Mouse (Mus musculus): ENCODE results near the gene Cep135. TPM values are rescaled to one million over a fixed set of nuclear protein-coding genes. Genes with fewer than 3 reads are reported as not detected.

Gene Cep135
- polyA plus RNA-seq, 1 experiment from 2014 or later: 6.8 TPM

GRCm38 (mm10) chr5:76656212-76656611 lies 67.7 kb downstream of the Cep135 start, which contains the start of gene C530008M17Rik:
Gene C530008M17Rik (plus strand): TSS chr5:76656512.
- no peaks in the 10 kb centered on the region for H3K27me3 ChIP-seq (replicated peaks; ENCODE audit: control insufficient read depth, insufficient read depth, low read length)
- H3K9ac ChIP-seq (ENCODE audit: low read depth, low read length): peak within 1 kb of the TSS; percentile 80
- peak within 1 kb of the TSS; percentile 84; the same call in 1 of the 2 replicates for H3K27ac ChIP-seq (replicated peaks; ENCODE audit: low read depth, low read length)
- H3K4me2 ChIP-seq (ENCODE audit: low read depth, low read length): peak within 1 kb of the TSS; percentile 93
- ATAC-seq (ENCODE audit: low read depth) (no peak), DNase-seq (ENCODE audit: low spot score) (peak; percentile 35)
- H3K9me3 ChIP-seq (ENCODE audit: control insufficient read depth, low read length): no peaks in the 10 kb centered on the region
- 80% methylated on average over 2 of the region's 2 CpGs for WGBS
- H3K4me3 ChIP-seq (ENCODE audit: low read depth, low read length): peak within 1 kb of the TSS; percentile 81
- no peaks in the 10 kb centered on the region for H3K36me3 ChIP-seq (ENCODE audit: control insufficient read depth, insufficient read depth, low read length)
- H3K4me1 ChIP-seq (ENCODE audit: control insufficient read depth, insufficient read depth, low read length): no peaks in the 10 kb centered on the region

DNA sequence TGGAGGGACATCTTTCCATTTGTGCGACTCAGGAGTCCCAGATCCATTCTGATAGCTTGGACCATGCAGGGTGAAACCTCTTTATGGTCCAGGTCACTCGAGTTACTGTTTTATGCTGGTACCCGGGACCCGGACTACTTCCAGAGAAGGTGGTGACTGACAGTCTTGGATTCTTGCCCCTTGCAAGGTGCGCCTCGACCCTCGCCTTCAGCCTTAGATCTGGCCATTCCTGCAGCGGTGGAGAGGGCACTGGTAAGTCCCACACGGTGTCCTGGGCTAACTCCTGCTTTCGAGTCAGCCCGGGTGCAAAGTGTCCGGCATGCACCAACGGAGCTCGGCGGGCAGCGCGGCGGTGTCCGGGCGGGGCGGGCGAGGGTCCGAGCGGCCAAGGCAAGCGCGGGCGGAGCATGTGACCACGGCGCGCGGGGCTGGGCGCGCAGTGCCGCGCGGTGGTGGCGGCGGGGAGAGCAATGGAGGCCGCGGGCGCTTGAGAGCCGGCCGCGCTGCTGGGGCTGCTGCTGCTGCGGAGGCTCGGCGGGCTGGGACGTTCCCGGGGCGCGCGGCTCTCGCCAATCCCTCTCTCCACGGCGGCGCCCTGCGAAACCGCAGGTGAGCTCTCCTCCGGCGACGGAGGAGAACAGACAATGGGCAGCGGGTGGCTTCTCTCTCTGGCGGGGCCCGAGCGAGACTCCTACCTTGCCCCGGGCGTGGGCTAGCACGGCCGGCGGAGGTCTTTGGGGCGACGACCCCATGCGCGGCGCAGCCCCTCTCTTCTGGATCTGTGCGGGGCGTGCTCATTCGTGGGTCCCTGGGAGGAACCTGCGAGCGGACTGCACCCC lies 69.0 kb downstream of the Cep135 start:
- Histone ChIP-seq H3K9me3 (ENCODE audit: control insufficient read depth, low read length) (no peaks in the 10 kb centered on the region), H3K9ac (ENCODE audit: low read depth, low read length) (peak overlapping the region; percentile 80), H3K4me1 (ENCODE audit: control insufficient read depth, insufficient read depth, low read length) (no peaks in the 10 kb centered on the region), H3K4me3 (ENCODE audit: low read depth, low read length) (peak overlapping the region; percentile 81), H3K4me2 (ENCODE audit: low read depth, low read length) (peak overlapping the region; percentile 93), H3K27ac (replicated peaks; ENCODE audit: low read depth, low read length) (peak overlapping the region; percentile 84), H3K36me3 (ENCODE audit: control insufficient read depth, insufficient read depth, low read length) (no peaks in the 10 kb centered on the region), H3K27me3 (replicated peaks; ENCODE audit: control insufficient read depth, insufficient read depth, low read length) (no peaks in the 10 kb centered on the region)
- peak; percentile 91 for ATAC-seq (ENCODE audit: low read depth)
- peak; percentile 81 for DNase-seq (ENCODE audit: low spot score)
- under 1% methylated on average over 27 of the region's 80 CpGs for WGBS

DNA sequence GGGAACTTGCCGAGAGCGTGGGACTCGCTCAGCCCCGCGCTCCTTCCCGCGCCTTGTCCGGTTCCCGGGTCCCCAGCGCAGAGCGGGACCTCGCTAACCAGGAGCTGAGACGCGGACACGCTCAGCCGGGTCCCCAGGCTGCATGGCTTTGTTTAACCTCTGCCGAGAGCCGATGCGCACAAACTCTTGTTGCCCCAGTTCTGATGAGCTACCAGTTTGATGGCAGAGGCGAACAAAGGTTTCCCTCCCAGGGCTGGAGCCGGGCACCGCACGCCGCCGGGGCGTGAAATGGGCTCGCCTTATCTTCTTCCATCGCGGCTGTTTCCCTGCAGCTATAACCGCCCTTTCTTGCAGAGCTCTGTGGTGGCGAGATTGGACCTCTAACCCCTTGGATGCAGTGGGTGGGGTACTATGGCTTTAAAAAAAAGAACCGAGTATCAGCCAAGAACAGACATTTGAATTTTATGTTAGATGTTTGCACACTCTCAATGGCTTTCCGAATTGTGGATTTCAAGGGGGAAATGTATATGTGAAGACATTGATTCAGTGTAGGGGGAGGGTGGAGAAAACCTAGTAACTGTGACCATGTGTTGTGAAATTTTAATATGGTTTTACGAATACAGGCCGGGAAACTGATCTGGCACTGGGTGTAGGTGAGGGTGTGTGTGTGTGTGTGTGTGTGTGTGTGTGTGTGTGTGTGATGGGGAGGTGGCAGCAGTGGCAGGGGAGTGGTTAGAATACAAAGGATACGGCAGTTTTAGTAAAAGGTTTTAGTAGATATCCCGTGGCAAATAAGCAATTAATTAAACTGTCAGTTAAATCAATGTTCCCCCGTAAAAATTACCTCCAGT lies 69.8 kb downstream of the Cep135 start:
- under 1% methylated on average over 38 of the region's 38 CpGs for WGBS
- Histone ChIP-seq H3K4me3 (ENCODE audit: low read depth, low read length) (peak overlapping the region; percentile 81), H3K36me3 (ENCODE audit: control insufficient read depth, insufficient read depth, low read length) (no peaks in the 10 kb centered on the region), H3K9me3 (ENCODE audit: control insufficient read depth, low read length) (no peaks in the 10 kb centered on the region), H3K9ac (ENCODE audit: low read depth, low read length) (peak overlapping the region; percentile 80), H3K27ac (replicated peaks; ENCODE audit: low read depth, low read length) (peak overlapping the region; percentile 84), H3K4me1 (ENCODE audit: control insufficient read depth, insufficient read depth, low read length) (no peaks in the 10 kb centered on the region), H3K27me3 (replicated peaks; ENCODE audit: control insufficient read depth, insufficient read depth, low read length) (no peaks in the 10 kb centered on the region), H3K4me2 (ENCODE audit: low read depth, low read length) (peak overlapping the region; percentile 93)
- ATAC-seq (ENCODE audit: low read depth): peak; percentile 78
- DNase-seq (ENCODE audit: low spot score): peak; percentile 51

DNA sequence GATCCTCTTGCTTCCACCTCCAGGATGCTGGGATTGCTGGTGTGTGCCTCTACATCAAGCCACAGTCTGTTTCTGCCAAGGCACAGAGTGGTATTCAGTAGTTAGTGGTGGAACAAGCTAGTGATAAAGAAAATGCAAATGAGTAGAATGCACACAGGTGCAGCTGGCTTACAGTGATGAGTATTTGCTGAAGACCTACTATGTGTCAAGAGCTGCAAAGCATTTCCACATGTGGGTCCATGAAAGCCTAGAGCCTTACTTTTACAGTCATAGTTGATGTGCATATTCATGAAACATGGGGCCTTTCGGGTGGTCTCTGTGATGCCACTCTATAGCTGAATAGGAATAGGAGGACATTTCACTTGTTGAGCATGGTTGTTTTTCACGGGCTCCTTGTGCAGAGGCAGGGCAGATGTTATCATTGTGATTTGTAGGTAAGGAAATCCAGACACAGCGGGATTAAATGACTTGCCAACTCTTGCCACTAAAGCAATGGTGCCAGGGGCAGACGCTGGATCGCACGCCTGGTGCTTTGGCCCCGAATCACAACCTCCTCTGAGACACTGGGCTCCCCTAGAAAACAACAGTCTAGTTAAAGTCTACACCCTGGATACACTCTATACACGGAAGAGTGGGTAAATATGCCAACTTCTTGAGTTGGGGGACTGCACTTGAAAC lies 71.6 kb downstream of the Cep135 start:
- ATAC-seq (ENCODE audit: low read depth) (no peak), DNase-seq (ENCODE audit: low spot score) (no peak)
- H3K36me3 ChIP-seq (ENCODE audit: control insufficient read depth, insufficient read depth, low read length): no peaks in the 10 kb centered on the region
- H3K9me3 ChIP-seq (ENCODE audit: control insufficient read depth, low read length): no peaks in the 10 kb centered on the region
- H3K27ac ChIP-seq (replicated peaks; ENCODE audit: low read depth, low read length): no peak overlapping the region
- H3K4me1 ChIP-seq (ENCODE audit: control insufficient read depth, insufficient read depth, low read length): no peaks in the 10 kb centered on the region
- H3K9ac ChIP-seq (ENCODE audit: low read depth, low read length): no peak overlapping the region
- no peak overlapping the region for H3K4me3 ChIP-seq (ENCODE audit: low read depth, low read length)
- H3K27me3 ChIP-seq (replicated peaks; ENCODE audit: control insufficient read depth, insufficient read depth, low read length): no peaks in the 10 kb centered on the region
- 87% methylated on average over 8 of the region's 8 CpGs for WGBS
- no peak overlapping the region for H3K4me2 ChIP-seq (ENCODE audit: low read depth, low read length)

GRCm38 (mm10) chr5:76661310-76661709 lies 72.8 kb downstream of the Cep135 start:
- DNase-seq (ENCODE audit: low spot score): no peak
- H3K9ac ChIP-seq (ENCODE audit: low read depth, low read length): no peak overlapping the region
- no peak overlapping the region for H3K4me2 ChIP-seq (ENCODE audit: low read depth, low read length)
- no peaks in the 10 kb centered on the region for H3K27me3 ChIP-seq (replicated peaks; ENCODE audit: control insufficient read depth, insufficient read depth, low read length)
- H3K27ac ChIP-seq (replicated peaks; ENCODE audit: low read depth, low read length): no peak overlapping the region
- no peaks in the 10 kb centered on the region for H3K9me3 ChIP-seq (ENCODE audit: control insufficient read depth, low read length)
- H3K4me3 ChIP-seq (ENCODE audit: low read depth, low read length): no peak overlapping the region
- ATAC-seq (ENCODE audit: low read depth): no peak
- no peaks in the 10 kb centered on the region for H3K4me1 ChIP-seq (ENCODE audit: control insufficient read depth, insufficient read depth, low read length)
- no peaks in the 10 kb centered on the region for H3K36me3 ChIP-seq (ENCODE audit: control insufficient read depth, insufficient read depth, low read length)
- WGBS: 88% methylated on average over 4 of the region's 4 CpGs

- H3K27me3 ChIP-seq (replicated peaks; ENCODE audit: control insufficient read depth, insufficient read depth, low read length): no peaks in the 10 kb centered on the region
- DNase-seq (ENCODE audit: low spot score) (no peak), ATAC-seq (ENCODE audit: low read depth) (no peak)
- no peak overlapping the region for H3K27ac ChIP-seq (replicated peaks; ENCODE audit: low read depth, low read length)
- no peaks in the 10 kb centered on the region for H3K4me1 ChIP-seq (ENCODE audit: control insufficient read depth, insufficient read depth, low read length)
- H3K36me3 ChIP-seq (ENCODE audit: control insufficient read depth, insufficient read depth, low read length): no peaks in the 10 kb centered on the region
- no peak overlapping the region for H3K4me3 ChIP-seq (ENCODE audit: low read depth, low read length)
- WGBS: 72% methylated on average over 7 of the region's 7 CpGs
- H3K9me3 ChIP-seq (ENCODE audit: control insufficient read depth, low read length): no peaks in the 10 kb centered on the region
- no peak overlapping the region for H3K4me2 ChIP-seq (ENCODE audit: low read depth, low read length)
- no peak overlapping the region for H3K9ac ChIP-seq (ENCODE audit: low read depth, low read length)
These were observed 76.4 kb downstream of the Cep135 start for GRCm38 (mm10) chr5:76664936-76665335.

GRCm38 (mm10) chr5:76665421-76665820 lies 76.9 kb downstream of the Cep135 start:
- Histone ChIP-seq H3K27me3 (replicated peaks; ENCODE audit: control insufficient read depth, insufficient read depth, low read length) (no peaks in the 10 kb centered on the region), H3K4me1 (ENCODE audit: control insufficient read depth, insufficient read depth, low read length) (no peaks in the 10 kb centered on the region), H3K36me3 (ENCODE audit: control insufficient read depth, insufficient read depth, low read length) (no peaks in the 10 kb centered on the region), H3K4me2 (ENCODE audit: low read depth, low read length) (no peak overlapping the region), H3K4me3 (ENCODE audit: low read depth, low read length) (no peak overlapping the region), H3K9me3 (ENCODE audit: control insufficient read depth, low read length) (no peaks in the 10 kb centered on the region), H3K9ac (ENCODE audit: low read depth, low read length) (no peak overlapping the region), H3K27ac (replicated peaks; ENCODE audit: low read depth, low read length) (0 out of 2 replicates have a peak overlapping the region, but pooled peaks have one; percentile 0)
- WGBS: 40% methylated on average over 7 of the region's 7 CpGs
- peak; percentile 74 for DNase-seq (ENCODE audit: low spot score)
- ATAC-seq (ENCODE audit: low read depth): peak; percentile 83; the same call in 1 of the 2 replicates

DNA sequence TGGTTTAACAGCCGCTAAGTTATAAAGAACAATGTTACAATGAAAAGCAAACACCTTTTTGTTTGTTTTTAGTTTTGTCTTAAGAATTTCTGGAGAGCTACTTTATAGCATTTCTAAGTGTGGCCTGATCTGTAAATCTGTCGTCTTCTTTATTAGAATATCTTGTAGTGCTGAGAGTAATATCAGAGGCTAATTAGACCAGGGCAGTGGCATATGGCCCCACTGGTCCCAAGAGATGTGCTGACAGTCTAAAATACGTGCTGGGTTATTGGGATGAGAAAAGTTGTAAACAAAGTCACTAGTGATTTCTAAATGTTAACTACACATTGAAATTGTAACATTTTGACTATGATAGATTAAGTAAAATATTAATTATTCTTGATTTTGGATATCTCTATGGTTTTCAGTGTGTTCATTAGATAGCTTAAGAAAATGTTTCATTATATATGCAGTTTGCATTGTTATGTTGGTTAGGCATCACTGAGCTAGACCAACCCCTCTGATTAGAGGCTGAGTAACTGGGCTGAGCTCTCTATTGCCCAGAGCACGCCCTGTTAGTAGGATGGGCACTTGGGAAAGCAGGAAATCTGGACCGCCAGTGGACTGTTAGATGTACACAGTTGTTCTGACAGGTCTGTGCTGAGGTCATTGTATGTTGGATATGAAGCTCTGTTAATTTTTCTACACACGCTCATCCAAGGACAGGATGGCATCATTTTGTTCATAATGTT lies 77.7 kb downstream of the Cep135 start:
- Histone ChIP-seq H3K4me3 (ENCODE audit: low read depth, low read length) (no peak overlapping the region), H3K9ac (ENCODE audit: low read depth, low read length) (no peak overlapping the region), H3K27me3 (replicated peaks; ENCODE audit: control insufficient read depth, insufficient read depth, low read length) (no peaks in the 10 kb centered on the region), H3K4me1 (ENCODE audit: control insufficient read depth, insufficient read depth, low read length) (no peaks in the 10 kb centered on the region), H3K27ac (replicated peaks; ENCODE audit: low read depth, low read length) (no peak overlapping the region), H3K9me3 (ENCODE audit: control insufficient read depth, low read length) (no peaks in the 10 kb centered on the region), H3K4me2 (ENCODE audit: low read depth, low read length) (no peak overlapping the region), H3K36me3 (ENCODE audit: control insufficient read depth, insufficient read depth, low read length) (no peaks in the 10 kb centered on the region)
- no peak for DNase-seq (ENCODE audit: low spot score)
- WGBS: 80% methylated on average over 6 of the region's 6 CpGs
- no peak for ATAC-seq (ENCODE audit: low read depth)

Measured in embryonic facial prominence, embryonic 14.5 days (tissue).